Mouse (Mus musculus): ENCODE data around the gene Tpo. TPM values are rescaled to one million over a fixed set of nuclear protein-coding genes. Genes with fewer than 3 reads are reported as not detected.

Tpo gene
- not detected in 2 replicates for total RNA-seq (2017)

GRCm38 (mm10) chr12:30132524-30132923 is at the start of gene Tpo:
Gene Tpo (minus strand): TSS chr12:30132624.
- no peak for ATAC-seq (ENCODE audit: extremely low read depth, insufficient number of reproducible peaks, low FRiP score, poor library complexity, severe bottlenecking)

GRCm38 (mm10) chr12:30181721-30182120 is 49.3 kb upstream of the Tpo start:
- ATAC-seq (ENCODE audit: extremely low read depth, insufficient number of reproducible peaks, low FRiP score, poor library complexity, severe bottlenecking) = no peak

- ATAC-seq (ENCODE audit: extremely low read depth, insufficient number of reproducible peaks, low FRiP score, poor library complexity, severe bottlenecking) = no peak
These were observed 47.2 kb upstream of the Tpo start for GRCm38 (mm10) chr12:30179623-30180022.

- no peak for ATAC-seq (ENCODE audit: extremely low read depth, insufficient number of reproducible peaks, low FRiP score, poor library complexity, severe bottlenecking)
These were observed 45.5 kb upstream of the Tpo start for GRCm38 (mm10) chr12:30177966-30178365.

GRCm38 (mm10) chr12:30177529-30177928 is 45.1 kb upstream of the Tpo start:
- no peak for ATAC-seq (ENCODE audit: extremely low read depth, insufficient number of reproducible peaks, low FRiP score, poor library complexity, severe bottlenecking)

GRCm38 (mm10) chr12:30168491-30168890 is 36.1 kb upstream of the Tpo start:
- no peak for ATAC-seq (ENCODE audit: extremely low read depth, insufficient number of reproducible peaks, low FRiP score, poor library complexity, severe bottlenecking)

- ATAC-seq (ENCODE audit: extremely low read depth, insufficient number of reproducible peaks, low FRiP score, poor library complexity, severe bottlenecking) = no peak
These were observed 32.1 kb upstream of the Tpo start for GRCm38 (mm10) chr12:30164538-30164937.

- no peak for ATAC-seq (ENCODE audit: extremely low read depth, insufficient number of reproducible peaks, low FRiP score, poor library complexity, severe bottlenecking)
These were observed 31.6 kb upstream of the Tpo start for GRCm38 (mm10) chr12:30164005-30164404.

GRCm38 (mm10) chr12:30161731-30162406 is 29.4 kb upstream of the Tpo start:
- no peak for ATAC-seq (ENCODE audit: extremely low read depth, insufficient number of reproducible peaks, low FRiP score, poor library complexity, severe bottlenecking)

- no peak for ATAC-seq (ENCODE audit: extremely low read depth, insufficient number of reproducible peaks, low FRiP score, poor library complexity, severe bottlenecking)
These were observed 28.1 kb upstream of the Tpo start for GRCm38 (mm10) chr12:30160475-30160874.

GRCm38 (mm10) chr12:30159788-30160187 is 27.4 kb upstream of the Tpo start:
- no peak for ATAC-seq (ENCODE audit: extremely low read depth, insufficient number of reproducible peaks, low FRiP score, poor library complexity, severe bottlenecking)

GRCm38 (mm10) chr12:30154079-30154673 is 21.8 kb upstream of the Tpo start:
- ATAC-seq (ENCODE audit: extremely low read depth, insufficient number of reproducible peaks, low FRiP score, poor library complexity, severe bottlenecking) = no peak

- ATAC-seq (ENCODE audit: extremely low read depth, insufficient number of reproducible peaks, low FRiP score, poor library complexity, severe bottlenecking) = no peak
These were observed 9.7 kb upstream of the Tpo start for GRCm38 (mm10) chr12:30142085-30142484.

GRCm38 (mm10) chr12:30129411-30129716 is 3.1 kb downstream of the Tpo start:
- ATAC-seq (ENCODE audit: extremely low read depth, insufficient number of reproducible peaks, low FRiP score, poor library complexity, severe bottlenecking) = no peak

GRCm38 (mm10) chr12:30128561-30129410 is 3.6 kb downstream of the Tpo start:
- ATAC-seq (ENCODE audit: extremely low read depth, insufficient number of reproducible peaks, low FRiP score, poor library complexity, severe bottlenecking) = no peak

GRCm38 (mm10) chr12:30122347-30122746 is 10.1 kb downstream of the Tpo start:
- no peak for ATAC-seq (ENCODE audit: extremely low read depth, insufficient number of reproducible peaks, low FRiP score, poor library complexity, severe bottlenecking)

- ATAC-seq (ENCODE audit: extremely low read depth, insufficient number of reproducible peaks, low FRiP score, poor library complexity, severe bottlenecking) = no peak
These were observed 20.2 kb downstream of the Tpo start for GRCm38 (mm10) chr12:30112271-30112670.

- ATAC-seq (ENCODE audit: extremely low read depth, insufficient number of reproducible peaks, low FRiP score, poor library complexity, severe bottlenecking) = no peak
These were observed 22.5 kb downstream of the Tpo start for GRCm38 (mm10) chr12:30109646-30110605.

Data from neutrophil, adult 5-6 weeks (primary cell).